Mouse (Mus musculus) yolk sac, embryonic 10.5 days (tissue): ENCODE data around the gene Sprr3.
"Not testable (repeated sequence)": the region's sequence is repeated elsewhere in the genome, so short reads cannot be mapped to it uniquely, and the experiment has no call there.

Source experiments
- DNase-seq: peaks from one replicate; pipeline ENCODE4 v3.0.0-alpha.2; 2017; ENCODE audit warnings: low spot score

The Sprr3 gene

DNA sequence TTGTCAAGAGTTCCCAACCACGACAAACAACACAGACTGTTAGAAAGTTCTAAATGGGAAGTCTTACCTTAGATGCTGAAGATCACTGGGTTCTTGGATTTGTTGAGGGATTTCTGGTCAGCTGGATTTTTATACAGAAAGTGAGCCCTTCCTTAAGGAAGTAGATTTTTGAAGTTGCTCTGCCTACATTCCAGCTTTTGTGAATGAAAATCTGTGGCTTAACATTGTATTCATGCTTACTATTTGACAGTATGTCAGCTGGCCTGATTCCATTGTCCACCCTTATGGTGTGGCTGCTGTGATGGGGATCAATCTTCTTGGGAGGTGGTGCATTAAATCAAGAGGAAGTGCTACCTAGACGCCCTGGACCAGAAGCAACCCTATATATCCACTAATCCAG is at the start of gene Sprr3:
Sprr3 (minus strand) TSS at position 101 of the 400 bp plus-strand sequence.
- no peak for DNase-seq

DNA sequence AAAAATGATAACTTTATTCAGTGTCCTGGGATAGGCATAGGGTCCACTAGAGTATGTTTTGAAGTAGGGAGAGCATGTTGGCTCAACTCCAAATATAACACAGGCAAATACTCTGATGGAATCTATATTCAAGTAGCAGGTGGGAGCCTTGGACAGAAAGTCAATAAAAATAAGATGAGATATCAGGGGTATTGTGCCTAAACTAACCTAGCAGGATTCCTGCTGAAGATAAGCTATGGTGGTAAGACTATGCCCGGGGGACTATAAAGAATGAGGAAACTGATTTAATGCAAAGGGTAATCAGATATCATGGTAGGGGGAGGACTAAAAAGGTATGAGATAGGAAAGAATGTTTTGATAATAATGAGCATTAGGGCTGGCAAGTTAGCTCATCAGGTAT is 49.7 kb upstream of the Sprr3 start:
- no peak for DNase-seq

DNA sequence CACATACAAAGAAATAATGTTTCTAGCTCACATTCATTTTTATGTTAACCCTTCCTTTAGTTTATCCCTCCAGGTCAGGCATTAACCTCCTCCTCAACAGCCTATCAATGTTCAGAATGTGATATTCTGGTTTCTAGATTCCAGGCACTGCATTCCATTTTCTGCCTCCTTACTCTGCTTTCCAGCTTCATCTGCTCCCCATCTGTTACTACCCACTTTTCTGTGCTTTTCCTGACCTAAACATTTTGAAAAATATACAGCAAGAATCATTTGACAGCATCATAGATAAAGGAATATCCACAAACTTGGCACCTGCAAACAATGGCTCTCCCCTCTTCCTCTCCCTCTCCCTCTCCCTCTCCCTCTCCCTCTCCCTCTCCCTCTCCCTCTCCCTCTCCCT is 45.0 kb upstream of the Sprr3 start:
- DNase-seq: no peak

DNA sequence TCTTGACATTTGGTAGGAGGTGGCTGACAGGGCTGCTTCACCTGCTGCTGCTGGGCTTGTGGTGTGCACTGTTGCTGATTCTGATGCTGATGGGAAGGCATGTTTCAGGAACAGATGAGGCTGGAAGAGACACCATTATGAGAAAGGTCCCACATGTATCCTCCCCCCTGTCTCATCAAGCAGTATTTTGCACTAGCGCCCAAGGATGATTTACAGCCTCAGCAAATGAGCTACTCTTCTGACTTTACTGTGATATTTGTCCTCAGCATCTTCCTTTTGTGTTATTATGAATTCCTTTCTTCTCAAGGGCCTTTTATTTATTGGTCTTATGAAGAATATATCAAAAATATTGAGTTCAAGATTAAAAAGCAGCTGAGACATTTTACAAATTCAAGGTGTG is 41.9 kb upstream of the Sprr3 start, which contains the start of gene Sprr4:
Sprr4 (minus strand) TSS at position 101 of the 400 bp plus-strand sequence.
- DNase-seq: no peak

DNA sequence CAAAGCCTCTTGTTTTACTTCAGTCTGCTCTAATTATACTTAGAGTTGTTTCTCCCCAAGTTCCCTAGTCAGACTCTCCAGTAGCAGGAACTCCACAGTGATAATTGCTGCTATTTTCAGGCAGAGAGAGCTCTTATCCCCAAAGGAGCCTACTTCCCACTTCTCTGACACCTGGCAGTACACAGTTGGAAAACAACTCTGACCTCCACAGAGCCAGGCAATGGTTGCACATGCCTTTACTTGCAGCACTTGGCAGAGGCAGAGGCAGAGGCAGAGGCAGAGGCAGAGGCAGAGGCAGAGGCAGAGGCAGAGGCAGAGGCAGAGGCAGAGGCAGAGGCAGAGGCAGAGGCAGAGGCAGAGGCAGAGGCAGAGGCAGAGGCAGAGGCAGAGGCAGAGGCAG is 31.7 kb upstream of the Sprr3 start:
- DNase-seq: not testable (repeated sequence)

DNA sequence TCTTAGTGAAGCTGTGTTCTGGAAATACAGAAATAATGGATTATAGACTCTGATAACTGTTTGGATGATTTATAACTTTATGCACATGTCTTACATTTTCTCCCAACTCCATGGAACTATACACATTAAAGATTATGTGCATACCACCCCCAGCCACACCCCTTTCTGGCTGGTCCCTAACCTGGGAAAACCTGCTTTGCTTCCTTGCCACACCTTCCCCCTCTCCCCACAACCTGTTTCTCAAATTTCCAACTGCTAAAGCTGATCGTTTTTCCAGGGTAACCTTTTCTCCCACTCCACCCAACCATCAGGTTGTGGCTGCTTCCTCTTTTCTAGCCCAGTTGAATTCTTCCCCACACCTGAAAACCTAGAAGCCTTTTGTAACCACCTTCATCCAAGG is 27.8 kb upstream of the Sprr3 start:
- DNase-seq: no peak

DNA sequence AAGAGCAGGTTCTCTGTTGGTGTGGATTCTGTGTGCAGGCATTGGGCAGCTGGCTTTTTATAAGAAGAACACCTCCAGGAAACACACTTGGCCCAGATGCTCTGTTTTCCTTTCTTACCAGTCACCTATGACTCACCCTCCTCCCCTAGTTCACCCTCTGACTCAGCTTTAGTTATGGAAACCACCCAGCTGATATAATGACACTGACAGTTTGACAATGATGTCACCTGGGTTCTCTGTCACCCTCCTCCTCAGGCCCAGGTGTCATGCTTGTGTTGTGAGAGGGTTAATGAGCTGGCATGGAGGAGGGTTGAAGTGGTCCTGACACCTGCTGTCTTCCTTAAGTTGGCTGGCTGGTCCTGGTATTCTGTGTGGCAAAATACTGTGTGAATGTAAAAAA is 27.3 kb upstream of the Sprr3 start, which contains the start of gene Sprr1a:
Sprr1a (minus strand) TSS at position 33 of the 400 bp plus-strand sequence.
- DNase-seq: no peak

DNA sequence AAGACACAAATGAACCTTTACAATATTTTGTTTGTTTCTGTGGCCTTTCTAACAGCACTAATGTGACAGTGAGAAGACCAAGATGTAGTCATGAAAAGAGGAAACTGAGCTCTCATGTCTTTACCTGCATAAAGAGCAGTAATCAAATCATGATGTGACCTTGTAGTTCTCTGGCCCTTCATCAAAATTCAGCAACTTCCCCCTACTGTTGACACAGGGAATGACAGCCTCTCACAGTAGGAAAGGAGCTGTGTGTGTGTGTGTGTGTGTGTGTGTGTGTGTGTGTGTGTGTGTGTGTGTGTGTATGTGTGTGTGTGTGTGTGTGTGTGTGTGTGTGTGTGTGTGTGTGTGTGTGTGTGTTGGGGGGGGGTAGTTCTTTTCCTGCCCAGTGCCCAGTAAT is 22.7 kb upstream of the Sprr3 start:
- not testable (repeated sequence) for DNase-seq

DNA sequence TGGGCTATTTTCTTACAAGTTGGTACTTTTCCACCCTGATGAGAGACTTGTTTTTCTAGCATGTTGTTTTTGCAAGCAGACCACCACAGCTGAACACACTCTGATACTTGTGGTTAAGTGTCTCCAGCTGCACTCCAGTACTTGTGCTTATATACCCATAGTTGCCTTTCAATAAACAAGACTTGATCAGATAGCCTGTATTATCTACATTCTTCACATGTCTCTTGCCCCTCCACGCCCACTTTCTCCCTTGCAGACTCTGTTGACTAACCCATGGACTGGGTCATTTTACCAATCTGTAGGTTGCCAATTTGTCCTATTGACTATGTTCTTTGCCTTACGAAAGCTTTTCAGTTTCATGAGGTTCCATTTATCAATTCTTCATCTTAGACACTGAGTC is 11.6 kb upstream of the Sprr3 start:
- DNase-seq: no peak

DNA sequence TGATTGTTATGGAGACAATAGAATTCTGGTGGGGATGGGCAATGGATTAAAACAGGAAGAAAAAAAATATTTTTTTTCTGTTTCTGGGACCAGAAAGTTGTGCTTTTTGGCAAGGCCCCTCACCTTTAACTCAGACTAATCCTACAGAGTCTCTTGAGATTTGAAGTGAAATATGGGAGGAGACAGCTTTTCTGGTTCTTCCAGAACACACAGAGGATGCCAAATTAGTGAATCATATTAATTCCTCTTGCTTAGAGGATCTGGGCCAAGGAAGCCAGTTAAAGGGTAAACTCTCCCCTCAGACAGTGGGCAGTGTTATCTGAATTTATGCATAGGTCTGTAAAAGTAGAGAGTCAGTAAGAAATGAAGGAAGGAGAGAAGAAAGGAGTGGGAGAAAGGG is 8.9 kb upstream of the Sprr3 start:
- DNase-seq: no peak

DNA sequence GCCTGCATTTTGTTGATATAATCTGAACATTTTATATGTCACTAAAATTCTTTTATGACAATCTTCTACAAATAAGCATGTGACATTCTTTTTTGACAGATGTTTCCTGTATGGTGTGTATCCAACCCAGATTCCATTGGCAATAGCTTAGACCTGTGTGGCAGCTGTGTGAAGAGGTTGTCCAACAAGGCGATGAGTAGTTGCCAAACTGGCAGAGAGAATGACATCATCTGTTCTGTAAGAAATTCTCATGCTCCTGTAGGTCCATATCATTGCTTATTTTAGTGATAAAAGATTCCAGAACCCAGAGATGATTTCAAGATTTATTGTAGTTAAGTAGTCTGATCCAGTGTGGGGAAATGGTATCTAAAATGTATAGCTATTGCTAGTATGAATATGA is 8.1 kb upstream of the Sprr3 start:
- DNase-seq: no peak

DNA sequence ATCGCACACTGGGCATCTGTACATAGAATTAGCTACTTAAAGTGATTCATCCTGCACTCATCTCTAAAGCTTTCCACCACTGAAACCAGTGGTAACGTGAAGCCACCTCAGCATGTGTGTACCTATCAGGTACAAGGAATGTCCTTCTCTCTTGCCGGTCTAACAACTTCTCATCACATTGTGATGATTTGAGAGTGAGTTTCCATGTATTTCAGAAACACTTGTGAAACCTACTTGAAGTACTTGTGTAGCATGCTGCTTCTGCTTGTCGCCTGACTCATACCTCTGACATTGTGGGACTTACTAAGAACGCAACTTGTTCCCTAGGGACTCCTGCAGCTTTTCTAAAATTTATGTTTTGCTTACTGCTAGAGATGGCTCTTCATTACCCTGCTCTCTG is 3.4 kb downstream of the Sprr3 start:
- no peak for DNase-seq

DNA sequence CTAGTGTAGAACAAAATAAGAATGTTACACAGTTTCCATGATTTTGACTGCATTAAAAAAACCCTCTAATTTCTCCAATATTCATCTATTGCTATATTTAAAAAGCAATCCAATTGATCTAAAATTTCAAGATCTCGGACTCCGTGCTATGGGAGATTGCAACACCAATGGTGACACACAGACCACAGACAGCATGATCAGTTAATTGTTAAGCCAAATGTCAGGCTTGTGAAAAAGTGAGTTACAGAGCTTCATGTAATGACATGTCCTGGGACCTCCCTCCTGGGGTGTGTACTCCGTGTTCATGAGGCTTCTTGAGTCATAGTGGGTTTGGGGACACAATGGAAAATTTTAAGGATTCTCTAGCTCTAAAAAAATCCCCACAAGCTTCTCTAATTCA is 18.3 kb downstream of the Sprr3 start:
- DNase-seq: no peak

DNA sequence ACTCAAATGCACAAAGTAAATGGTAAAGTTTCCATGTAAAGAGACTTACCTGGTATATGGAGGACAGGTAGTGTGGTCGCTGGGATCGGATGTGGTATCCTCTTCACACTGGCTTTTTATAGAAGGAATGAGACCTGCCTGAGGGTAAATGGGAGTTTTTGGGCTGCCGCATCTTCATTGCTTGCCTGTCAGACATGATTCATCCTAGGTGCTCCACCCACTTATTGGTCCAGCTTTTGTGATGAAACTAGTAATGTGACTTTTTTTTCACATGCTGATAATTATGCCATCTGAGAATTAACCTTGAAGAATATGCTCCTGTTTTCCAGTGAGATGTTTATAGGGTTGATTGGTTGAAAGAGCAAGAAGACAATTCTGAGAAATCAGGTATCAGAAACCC is 19.8 kb downstream of the Sprr3 start, which contains the start of gene Sprr1b:
Sprr1b (minus strand) TSS at position 101 of the 400 bp plus-strand sequence.
- no peak for DNase-seq

DNA sequence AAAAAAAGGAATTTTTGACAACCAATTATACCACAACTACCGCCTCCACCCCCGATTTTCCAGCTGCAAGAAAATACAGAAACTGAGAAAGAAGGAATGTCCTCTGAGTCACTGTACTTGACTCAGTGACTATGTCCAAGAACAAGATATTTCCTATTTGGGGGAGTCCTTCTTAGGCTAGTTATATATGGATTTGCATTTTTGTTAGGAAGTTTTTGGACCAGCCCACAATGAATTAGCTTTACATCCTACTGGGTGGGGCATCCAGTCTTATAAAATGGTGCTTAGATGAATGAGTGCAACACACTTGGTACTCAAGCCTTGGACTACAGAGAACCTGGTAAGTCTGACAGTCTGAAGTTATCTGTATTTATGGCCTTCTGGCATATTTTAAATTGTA is 26.2 kb downstream of the Sprr3 start, which contains the start of gene Sprr2k:
Sprr2k (plus strand) TSS at position 301 of the 400 bp plus-strand sequence.
- no peak for DNase-seq

DNA sequence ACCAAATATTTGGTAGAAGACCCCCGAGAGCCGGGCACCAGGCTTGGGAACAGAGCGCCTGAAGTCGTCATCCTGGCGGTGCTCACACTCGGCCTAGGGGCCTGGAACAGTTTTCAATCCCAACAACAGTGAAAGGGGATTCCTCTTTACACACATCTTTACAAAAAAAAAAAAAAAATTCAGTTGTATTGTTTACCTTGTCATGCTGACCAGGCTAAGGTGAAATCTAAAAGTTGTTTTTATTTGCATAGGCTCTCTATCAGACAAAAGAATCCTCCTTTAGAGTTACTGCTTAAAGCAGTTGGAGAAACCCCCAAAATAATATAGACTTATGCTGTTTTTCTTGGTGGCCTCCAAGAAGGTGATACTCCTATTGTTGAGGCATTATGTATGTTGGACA is 29.2 kb downstream of the Sprr3 start, which contains the start of gene Gm9774:
Gm9774 (minus strand) TSS at position 101 of the 400 bp plus-strand sequence.
- DNase-seq: no peak

DNA sequence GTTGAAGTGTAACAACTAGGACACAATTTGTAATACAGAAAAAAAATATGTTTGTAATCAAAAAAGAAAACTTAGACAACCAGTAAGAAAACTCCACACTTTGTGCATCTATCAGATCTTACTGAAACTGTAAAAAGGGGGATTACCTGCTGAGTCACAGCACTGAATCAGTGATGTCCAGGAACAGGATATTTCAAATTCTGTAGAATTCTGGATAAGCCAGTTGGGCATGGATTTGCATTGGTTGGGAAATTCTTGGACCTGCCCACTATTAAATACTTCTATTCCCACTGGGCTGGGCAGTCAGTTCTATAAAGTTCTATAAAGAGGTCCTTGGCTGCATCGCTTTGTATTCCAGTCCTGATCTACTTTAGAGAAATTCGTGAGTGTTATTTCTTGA is 40.7 kb downstream of the Sprr3 start, which contains the start of gene Sprr2j-ps:
Sprr2j-ps (plus strand) TSS at position 301 of the 400 bp plus-strand sequence.
- no peak for DNase-seq

DNA sequence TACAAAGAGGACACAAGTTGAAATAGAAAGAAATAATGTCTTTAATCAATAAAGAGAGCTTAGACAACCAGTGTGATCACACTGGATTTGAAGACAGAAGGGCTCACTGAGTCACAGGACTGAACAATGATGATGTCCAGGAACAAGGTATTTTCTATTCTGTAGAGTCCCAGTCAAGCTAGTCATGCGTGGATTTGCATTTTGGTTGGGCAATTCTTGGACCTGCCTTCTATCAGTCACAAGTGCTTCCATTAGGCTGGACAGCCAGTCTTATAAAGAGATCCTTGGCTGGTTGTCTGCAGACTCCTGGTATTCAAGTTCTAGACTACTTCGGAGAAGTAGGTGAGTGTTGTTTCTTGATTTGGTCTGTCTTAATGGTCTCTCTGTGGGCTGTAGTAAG is 50.8 kb downstream of the Sprr3 start, which contains the start of gene Sprr2i:
Sprr2i (plus strand) TSS at position 301 of the 400 bp plus-strand sequence.
- DNase-seq: no peak
